Mouse (Mus musculus): ENCODE measurements around the gene Tns3. TPM values are rescaled to one million over a fixed set of nuclear protein-coding genes. Genes with fewer than 3 reads are reported as not detected.

Tns3 gene
- polyA plus RNA-seq, 1 experiment from 2014 or later: 21.1 TPM

GRCm38 (mm10) chr11:8639007-8639718 lies 25.2 kb downstream of the Tns3 start:
- 65% methylated on average over 6 of the region's 6 CpGs for WGBS
- Histone ChIP-seq H3K4me3 (replicated peaks) (no peak overlapping the region), H3K4me1 (replicated peaks) (peaks cover 59% of the 10 kb centered on the region), H3K36me3 (no peaks in the 10 kb centered on the region), H3K9me3 (no peaks in the 10 kb centered on the region), H3K4me2 (replicated peaks) (no peak overlapping the region), H3K27ac (peak overlapping the region; percentile 13; the same call in 1 of the 2 replicates), H3K9ac (no peak overlapping the region), H3K27me3 (replicated peaks) (no peaks in the 10 kb centered on the region)
- no peak for ATAC-seq

GRCm38 (mm10) chr11:8637469-8638447 lies 26.6 kb downstream of the Tns3 start:
- H3K27me3 ChIP-seq (replicated peaks): no peaks in the 10 kb centered on the region
- no peak overlapping the region for H3K4me3 ChIP-seq (replicated peaks)
- H3K36me3 ChIP-seq: no peaks in the 10 kb centered on the region
- no peak overlapping the region for H3K9ac ChIP-seq
- H3K4me1 ChIP-seq (replicated peaks): peaks cover 61% of the 10 kb centered on the region
- no peaks in the 10 kb centered on the region for H3K9me3 ChIP-seq
- H3K27ac ChIP-seq: no peak overlapping the region
- ATAC-seq: no peak
- 66% methylated on average over 10 of the region's 10 CpGs for WGBS
- no peak overlapping the region for H3K4me2 ChIP-seq (replicated peaks)

GRCm38 (mm10) chr11:8636680-8637079 lies 27.7 kb downstream of the Tns3 start:
- Histone ChIP-seq H3K27ac (no peak overlapping the region), H3K27me3 (replicated peaks) (no peaks in the 10 kb centered on the region), H3K9me3 (no peaks in the 10 kb centered on the region), H3K36me3 (no peaks in the 10 kb centered on the region), H3K4me1 (replicated peaks) (peaks cover 57% of the 10 kb centered on the region), H3K9ac (no peak overlapping the region), H3K4me3 (replicated peaks) (no peak overlapping the region), H3K4me2 (replicated peaks) (no peak overlapping the region)
- no peak for ATAC-seq
- 71% methylated on average over 1 of the region's 1 CpGs for WGBS

- H3K4me1 ChIP-seq (replicated peaks): peaks cover 48% of the 10 kb centered on the region
- H3K4me2 ChIP-seq (replicated peaks): 0 out of 2 replicates have a peak overlapping the region, but pooled peaks have one; percentile 4
- WGBS: 45% methylated on average over 3 of the region's 3 CpGs
- H3K4me3 ChIP-seq (replicated peaks): no peak overlapping the region
- no peaks in the 10 kb centered on the region for H3K9me3 ChIP-seq
- peak; percentile 57 for ATAC-seq
- H3K36me3 ChIP-seq: no peaks in the 10 kb centered on the region
- H3K27me3 ChIP-seq (replicated peaks): no peaks in the 10 kb centered on the region
- H3K9ac ChIP-seq: no peak overlapping the region
- no peak overlapping the region; the same call in 1 of the 2 replicates for H3K27ac ChIP-seq
Measured at GRCm38 (mm10) chr11:8635778-8636177, 28.6 kb downstream of the Tns3 start.

- peak; percentile 54 for ATAC-seq
- H3K27ac ChIP-seq: peak overlapping the region; percentile 56; the same call in 1 of the 2 replicates
- H3K36me3 ChIP-seq: no peaks in the 10 kb centered on the region
- peaks cover 41% of the 10 kb centered on the region for H3K4me1 ChIP-seq (replicated peaks)
- H3K4me2 ChIP-seq (replicated peaks): no peak overlapping the region
- WGBS: 45% methylated on average over 7 of the region's 7 CpGs
- no peak overlapping the region for H3K9ac ChIP-seq
- no peaks in the 10 kb centered on the region for H3K27me3 ChIP-seq (replicated peaks)
- no peaks in the 10 kb centered on the region for H3K9me3 ChIP-seq
- no peak overlapping the region for H3K4me3 ChIP-seq (replicated peaks)
Measured at GRCm38 (mm10) chr11:8634728-8635410, 29.5 kb downstream of the Tns3 start.

- Histone ChIP-seq H3K27ac (no peak overlapping the region), H3K9ac (no peak overlapping the region), H3K4me2 (replicated peaks) (no peak overlapping the region), H3K9me3 (no peaks in the 10 kb centered on the region), H3K4me1 (replicated peaks) (peaks cover 32% of the 10 kb centered on the region), H3K27me3 (replicated peaks) (no peaks in the 10 kb centered on the region), H3K4me3 (replicated peaks) (no peak overlapping the region), H3K36me3 (no peaks in the 10 kb centered on the region)
- 85% methylated on average over 5 of the region's 5 CpGs for WGBS
- ATAC-seq: no peak
Measured at GRCm38 (mm10) chr11:8632163-8632562, 32.2 kb downstream of the Tns3 start.

- Histone ChIP-seq H3K27ac (0 out of 2 replicates have a peak overlapping the region, but pooled peaks have one; percentile 11), H3K4me3 (replicated peaks) (no peak overlapping the region), H3K4me2 (replicated peaks) (no peak overlapping the region), H3K36me3 (no peaks in the 10 kb centered on the region), H3K4me1 (replicated peaks) (peaks cover 43% of the 10 kb centered on the region), H3K9me3 (no peaks in the 10 kb centered on the region), H3K9ac (no peak overlapping the region), H3K27me3 (replicated peaks) (no peaks in the 10 kb centered on the region)
- no peak for ATAC-seq
- WGBS: 76% methylated on average over 8 of the region's 8 CpGs
Measured at GRCm38 (mm10) chr11:8629862-8630390, 34.4 kb downstream of the Tns3 start.

- peaks cover 43% of the 10 kb centered on the region for H3K4me1 ChIP-seq (replicated peaks)
- H3K4me3 ChIP-seq (replicated peaks): no peak overlapping the region
- WGBS: 76% methylated on average over 5 of the region's 5 CpGs
- ATAC-seq: no peak
- H3K27ac ChIP-seq: peak overlapping the region; percentile 32; the same call in 1 of the 2 replicates
- no peak overlapping the region for H3K4me2 ChIP-seq (replicated peaks)
- H3K27me3 ChIP-seq (replicated peaks): no peaks in the 10 kb centered on the region
- no peaks in the 10 kb centered on the region for H3K9me3 ChIP-seq
- no peaks in the 10 kb centered on the region for H3K36me3 ChIP-seq
- no peak overlapping the region for H3K9ac ChIP-seq
Measured at GRCm38 (mm10) chr11:8629326-8629725, 35.0 kb downstream of the Tns3 start.

- Histone ChIP-seq H3K27ac (peak overlapping the region; percentile 32; the same call in 1 of the 2 replicates), H3K27me3 (replicated peaks) (no peaks in the 10 kb centered on the region), H3K9me3 (no peaks in the 10 kb centered on the region), H3K4me1 (replicated peaks) (peaks cover 40% of the 10 kb centered on the region), H3K4me3 (replicated peaks) (no peak overlapping the region), H3K9ac (no peak overlapping the region), H3K36me3 (no peaks in the 10 kb centered on the region), H3K4me2 (replicated peaks) (peak overlapping the region; percentile 18; the same call in 1 of the 2 replicates)
- 0 out of 2 replicates have a peak, but pooled peaks have one; percentile 14 for ATAC-seq
- 57% methylated on average over 10 of the region's 10 CpGs for WGBS
Measured at GRCm38 (mm10) chr11:8628846-8629253, 35.5 kb downstream of the Tns3 start.

GRCm38 (mm10) chr11:8627156-8627555 lies 37.2 kb downstream of the Tns3 start:
- WGBS: 81% methylated on average over 6 of the region's 6 CpGs
- Histone ChIP-seq H3K9me3 (no peaks in the 10 kb centered on the region), H3K36me3 (no peaks in the 10 kb centered on the region; the same call in 1 of the 2 replicates), H3K4me1 (replicated peaks) (peaks cover 46% of the 10 kb centered on the region), H3K9ac (no peak overlapping the region), H3K27me3 (replicated peaks) (no peaks in the 10 kb centered on the region), H3K4me2 (replicated peaks) (no peak overlapping the region), H3K27ac (peak overlapping the region; percentile 15), H3K4me3 (replicated peaks) (no peak overlapping the region)
- no peak for ATAC-seq

GRCm38 (mm10) chr11:8626715-8627114 lies 37.6 kb downstream of the Tns3 start:
- ATAC-seq: peak; percentile 72
- Histone ChIP-seq H3K9me3 (no peaks in the 10 kb centered on the region), H3K4me3 (replicated peaks) (no peak overlapping the region), H3K9ac (no peak overlapping the region), H3K4me2 (replicated peaks) (0 out of 2 replicates have a peak overlapping the region, but pooled peaks have one; percentile 17), H3K27ac (peak overlapping the region; percentile 15), H3K4me1 (replicated peaks) (peaks cover 46% of the 10 kb centered on the region), H3K27me3 (replicated peaks) (no peaks in the 10 kb centered on the region), H3K36me3 (no peaks in the 10 kb centered on the region; the same call in 1 of the 2 replicates)
- 66% methylated on average over 6 of the region's 6 CpGs for WGBS
